Mouse (Mus musculus) liver, embryonic 12.5 days (tissue): Measurements from ENCODE around the gene Pou3f1. TPM values are rescaled to one million over a fixed set of nuclear protein-coding genes. Genes with fewer than 3 reads are reported as not detected.

ENCODE experiments used
- ATAC-seq: fragments of 200-750 bp; cut with Nextera tagmentation; 2 replicates; pipeline ENCODE4 v1.8.0; 2017; ENCODE audit warnings: moderate number of reproducible peaks, mild to moderate bottlenecking, moderate library complexity
- H3K27ac ChIP-seq: fragments of 300-500 bp; sonication (generic); 2 replicates; pipeline ENCODE4 v1.5.1; 2016; ENCODE audit warnings: mild to moderate bottlenecking
- H3K27me3 ChIP-seq: fragments of 300-500 bp; sonication (generic); replicated peaks from 2 replicates; pipeline ENCODE4 v1.6.1; 2016; ENCODE audit warnings: mild to moderate bottlenecking, moderate library complexity
- H3K36me3 ChIP-seq: fragments of 300-500 bp; sonication (generic); 2 replicates; pipeline ENCODE4 v1.6.1; 2016; ENCODE audit warnings: mild to moderate bottlenecking, moderate library complexity
- H3K4me1 ChIP-seq: fragments of 300-500 bp; sonication (generic); 2 replicates; pipeline ENCODE4 v1.6.1; 2016
- H3K4me2 ChIP-seq: fragments of 300-500 bp; sonication (generic); 2 replicates; pipeline ENCODE4 v1.6.1; 2016; ENCODE audit warnings: mild to moderate bottlenecking, moderate library complexity
- H3K4me3 ChIP-seq: fragments of 300-500 bp; sonication (generic); 2 replicates; pipeline ENCODE4 v1.5.1; 2016; ENCODE audit warnings: mild to moderate bottlenecking, moderate library complexity
- H3K9ac ChIP-seq: fragments of 300-500 bp; sonication (generic); 2 replicates; pipeline ENCODE4 v1.6.1; 2016; ENCODE audit warnings: mild to moderate bottlenecking, moderate library complexity
- H3K9me3 ChIP-seq: fragments of 300-500 bp; sonication (generic); replicated peaks from 2 replicates; pipeline ENCODE4 v1.6.1; 2016; ENCODE audit warnings: mild to moderate bottlenecking, moderate library complexity
- WGBS: fragments of 180-500 bp; shearing (Covaris S2); methylation state at CpG from one replicate; pipeline ENCODE4 v1.1.7; 2016; ENCODE audit not compliant: insufficient replicate concordance; 5-methylcytosine and 5-hydroxymethylcytosine counted together
- polyA plus RNA-seq: library from polyadenylated mRNA; unstranded; fragments of >200 nt; fragmentation: Nextera tagmentation; extraction: Ambion mirVana; gene quantifications from 2 replicates; pipeline ENCODE4 v1.2.1, GENCODE M21; 2016

The Pou3f1 gene
- polyA plus RNA-seq, 1 experiment from 2014 or later = 0.02 TPM

DNA sequence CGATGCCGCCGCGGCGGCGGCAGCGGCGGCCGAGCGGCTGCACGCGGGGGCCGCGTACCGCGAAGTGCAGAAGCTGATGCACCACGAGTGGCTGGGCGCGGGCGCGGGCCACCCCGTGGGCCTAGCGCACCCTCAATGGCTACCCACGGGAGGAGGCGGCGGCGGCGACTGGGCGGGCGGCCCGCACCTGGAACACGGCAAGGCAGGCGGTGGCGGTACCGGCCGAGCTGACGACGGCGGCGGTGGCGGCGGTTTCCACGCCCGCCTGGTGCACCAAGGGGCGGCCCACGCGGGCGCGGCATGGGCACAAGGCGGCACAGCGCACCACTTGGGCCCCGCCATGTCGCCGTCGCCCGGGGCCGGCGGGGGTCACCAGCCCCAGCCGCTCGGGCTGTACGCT, 1.2 kb downstream of the Pou3f1 start:
- Histone ChIP-seq H3K4me2 (peak overlapping the region; percentile 83), H3K27ac (no peak overlapping the region), H3K9ac (peak overlapping the region; percentile 14; the same call in 1 of the 2 replicates), H3K4me1 (peaks cover 24% of the 10 kb centered on the region), H3K27me3 (peaks cover 100% of the 10 kb centered on the region), H3K4me3 (peak overlapping the region; percentile 59), H3K36me3 (no peaks in the 10 kb centered on the region), H3K9me3 (no peaks in the 10 kb centered on the region)
- peak; percentile 23 for ATAC-seq
- WGBS = under 1% methylated on average over 55 of the region's 61 CpGs

DNA sequence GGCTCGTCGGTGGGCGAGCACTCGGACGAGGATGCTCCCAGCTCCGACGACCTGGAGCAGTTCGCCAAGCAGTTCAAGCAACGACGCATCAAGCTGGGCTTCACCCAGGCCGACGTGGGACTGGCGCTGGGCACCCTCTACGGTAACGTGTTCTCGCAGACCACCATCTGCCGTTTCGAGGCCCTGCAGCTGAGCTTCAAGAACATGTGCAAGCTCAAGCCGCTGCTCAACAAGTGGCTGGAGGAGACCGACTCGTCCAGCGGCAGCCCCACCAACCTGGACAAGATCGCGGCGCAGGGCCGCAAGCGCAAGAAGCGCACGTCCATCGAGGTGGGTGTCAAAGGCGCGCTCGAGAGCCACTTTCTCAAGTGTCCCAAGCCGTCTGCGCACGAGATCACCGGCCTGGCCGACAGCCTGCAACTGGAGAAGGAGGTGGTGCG, 1.8 kb downstream of the Pou3f1 start:
- no peak overlapping the region for H3K9ac ChIP-seq
- peaks cover 24% of the 10 kb centered on the region for H3K4me1 ChIP-seq
- H3K27ac ChIP-seq = no peak overlapping the region
- H3K27me3 ChIP-seq = peaks cover 100% of the 10 kb centered on the region
- 2% methylated on average over 39 of the region's 39 CpGs for WGBS
- peak overlapping the region; percentile 83 for H3K4me2 ChIP-seq
- ATAC-seq = no peak
- no peaks in the 10 kb centered on the region for H3K36me3 ChIP-seq
- peak overlapping the region; percentile 59 for H3K4me3 ChIP-seq
- no peaks in the 10 kb centered on the region for H3K9me3 ChIP-seq

DNA sequence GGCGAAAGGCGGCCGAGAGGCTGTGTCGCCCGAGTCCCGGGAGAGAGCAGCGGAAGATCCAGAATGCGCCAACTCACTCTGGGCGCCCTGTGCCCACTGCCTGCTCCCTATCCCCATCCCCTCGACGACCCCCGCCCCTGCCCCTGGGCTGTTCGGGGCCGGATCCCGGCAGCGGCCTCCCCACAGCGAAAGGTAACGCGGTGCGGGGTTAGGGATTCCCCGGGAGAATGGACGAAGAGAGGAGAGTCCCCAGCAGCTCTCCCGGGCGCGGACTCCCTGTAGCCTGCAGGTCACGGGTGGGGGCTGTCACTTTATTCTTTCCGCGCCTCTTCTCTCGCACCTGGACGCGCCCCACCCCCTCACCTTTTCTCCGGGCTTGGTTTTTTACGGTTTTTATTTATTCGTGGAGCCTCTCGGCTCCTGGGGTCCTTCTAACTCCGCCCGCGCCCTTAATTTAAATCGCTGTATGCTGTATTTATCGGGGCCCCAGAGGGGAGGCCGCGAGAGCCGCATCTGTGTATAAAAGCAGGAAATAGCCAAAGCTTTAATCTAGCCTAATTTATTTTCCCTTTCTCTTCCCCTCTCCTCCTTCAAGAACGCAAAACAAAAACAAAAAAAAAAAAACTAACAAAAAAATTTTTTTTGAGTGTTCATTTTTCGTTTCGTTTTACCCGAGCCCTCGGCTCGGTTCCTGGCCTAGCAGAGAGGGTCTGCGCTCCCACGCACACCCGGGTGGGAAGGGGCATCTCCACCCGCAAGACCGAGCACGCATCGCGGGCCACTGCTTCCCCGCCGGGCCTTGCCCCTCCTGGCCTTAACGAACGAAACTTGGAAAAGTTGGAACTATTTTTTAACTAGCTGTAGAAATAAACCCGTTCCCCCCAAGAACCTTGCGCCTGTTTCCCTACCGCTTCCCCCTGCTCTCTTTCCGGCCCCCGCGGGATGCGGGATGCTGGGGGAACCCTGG, 2.9 kb downstream of the Pou3f1 start:
- Histone ChIP-seq H3K4me3 (peak overlapping the region; percentile 25), H3K4me2 (peak overlapping the region; percentile 31), H3K9me3 (no peaks in the 10 kb centered on the region), H3K27me3 (peaks cover 100% of the 10 kb centered on the region), H3K4me1 (peaks cover 24% of the 10 kb centered on the region), H3K36me3 (no peaks in the 10 kb centered on the region), H3K27ac (no peak overlapping the region), H3K9ac (no peak overlapping the region)
- no peak for ATAC-seq
- 5% methylated on average over 68 of the region's 68 CpGs for WGBS

DNA sequence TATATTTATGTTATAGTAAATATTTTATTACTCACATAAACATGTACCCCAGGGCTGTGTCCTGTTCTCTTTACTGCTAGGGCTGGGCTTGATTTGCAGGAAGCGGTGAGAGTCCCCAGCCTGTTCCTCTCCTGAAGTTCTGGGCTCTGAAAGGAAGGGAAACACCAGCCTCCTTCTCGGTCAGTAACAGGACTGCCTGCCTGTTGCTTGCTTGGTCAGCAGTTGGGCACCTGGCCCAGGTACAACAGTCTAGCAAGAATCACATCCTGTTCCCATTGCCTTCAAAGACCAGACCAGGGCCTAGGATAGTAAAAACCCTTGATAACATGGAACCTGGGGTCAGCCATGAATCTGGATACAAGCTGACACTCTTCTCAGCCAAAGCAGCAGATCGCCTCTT, 4.0 kb downstream of the Pou3f1 start:
- Histone ChIP-seq H3K4me1 (peaks cover 24% of the 10 kb centered on the region), H3K27ac (no peak overlapping the region), H3K9ac (no peak overlapping the region), H3K27me3 (peaks cover 100% of the 10 kb centered on the region), H3K4me3 (no peak overlapping the region), H3K9me3 (no peaks in the 10 kb centered on the region), H3K36me3 (no peaks in the 10 kb centered on the region), H3K4me2 (no peak overlapping the region)
- no peak for ATAC-seq
- WGBS = 39% methylated on average over 3 of the region's 3 CpGs

DNA sequence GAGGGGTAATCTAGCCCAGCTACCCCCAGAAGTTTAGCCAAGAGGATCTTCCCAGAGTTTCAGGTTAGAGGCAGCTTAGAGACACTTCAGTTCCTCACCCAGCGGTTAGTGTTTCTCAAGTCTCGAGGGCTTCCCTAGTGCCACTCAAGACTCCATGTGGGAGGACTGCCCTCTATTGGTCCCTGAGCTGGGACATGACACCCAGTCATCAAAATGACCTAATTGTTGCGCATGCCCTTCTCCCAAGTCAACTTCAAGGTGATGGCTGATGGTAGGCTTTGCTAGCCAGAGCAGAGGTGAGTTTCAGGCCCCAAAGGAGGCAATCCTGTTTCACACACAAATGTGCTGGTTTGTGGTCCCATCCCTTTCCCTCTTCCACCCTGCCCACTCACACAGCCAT, 6.4 kb downstream of the Pou3f1 start:
- no peaks in the 10 kb centered on the region for H3K9me3 ChIP-seq
- 33% methylated on average over 3 of the region's 3 CpGs for WGBS
- H3K9ac ChIP-seq = no peak overlapping the region
- no peak overlapping the region for H3K4me2 ChIP-seq
- no peaks in the 10 kb centered on the region for H3K36me3 ChIP-seq
- H3K27ac ChIP-seq = no peak overlapping the region
- no peak overlapping the region for H3K4me3 ChIP-seq
- ATAC-seq = no peak
- H3K27me3 ChIP-seq = peaks cover 100% of the 10 kb centered on the region
- peaks cover 8% of the 10 kb centered on the region for H3K4me1 ChIP-seq

DNA sequence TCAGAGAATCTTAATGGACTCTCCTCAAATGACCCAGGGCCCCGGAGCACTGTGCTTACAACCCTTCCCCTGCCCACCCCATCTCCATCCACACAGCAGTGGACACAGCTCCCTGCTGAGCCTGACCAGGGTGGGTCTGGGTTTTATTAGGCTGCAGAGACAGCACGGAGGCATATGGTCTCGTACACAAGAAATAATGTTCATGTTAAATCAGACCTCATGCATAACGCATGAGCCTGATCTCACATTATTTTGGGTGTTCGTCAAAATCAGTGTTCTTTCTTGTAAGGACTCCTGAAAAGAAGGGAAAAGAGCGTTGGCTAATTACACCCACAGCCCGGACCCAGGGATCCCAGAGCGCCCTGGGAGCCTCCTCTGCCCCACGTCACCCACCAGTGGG, 7.6 kb downstream of the Pou3f1 start:
- no peak for ATAC-seq
- Histone ChIP-seq H3K9ac (no peak overlapping the region), H3K4me3 (no peak overlapping the region), H3K4me2 (no peak overlapping the region), H3K4me1 (0 out of 2 replicates have a peak, but pooled peaks cover 3% of the 10 kb centered on the region), H3K27ac (no peak overlapping the region), H3K36me3 (no peaks in the 10 kb centered on the region), H3K9me3 (no peaks in the 10 kb centered on the region), H3K27me3 (peaks cover 100% of the 10 kb centered on the region)
- 70% methylated on average over 9 of the region's 9 CpGs for WGBS

DNA sequence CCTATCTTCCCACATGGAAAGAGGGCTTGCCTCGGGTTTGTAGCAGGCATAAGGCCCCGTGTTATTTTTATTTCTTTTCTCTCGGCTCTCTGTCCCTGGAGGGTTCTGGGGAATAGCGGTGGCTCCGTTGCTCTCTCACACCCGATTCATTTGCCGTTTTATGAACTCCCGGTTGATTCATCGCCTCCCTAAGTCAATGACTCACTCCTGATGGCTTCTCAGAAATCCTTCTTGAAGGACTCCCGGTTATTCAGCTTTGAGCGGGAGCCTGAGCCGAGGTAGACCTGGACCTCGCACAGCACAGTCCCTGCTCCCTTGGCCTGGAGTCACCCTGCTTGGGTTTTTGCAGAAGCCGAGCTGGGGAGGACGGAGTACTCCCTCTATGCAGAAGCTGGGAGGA, 8.0 kb downstream of the Pou3f1 start:
- ATAC-seq = no peak
- H3K36me3 ChIP-seq = no peaks in the 10 kb centered on the region
- H3K4me2 ChIP-seq = no peak overlapping the region
- no peaks in the 10 kb centered on the region for H3K9me3 ChIP-seq
- H3K4me1 ChIP-seq = no peaks in the 10 kb centered on the region
- no peak overlapping the region for H3K4me3 ChIP-seq
- H3K27me3 ChIP-seq = peaks cover 100% of the 10 kb centered on the region
- no peak overlapping the region for H3K9ac ChIP-seq
- H3K27ac ChIP-seq = no peak overlapping the region
- WGBS = 70% methylated on average over 15 of the region's 15 CpGs

DNA sequence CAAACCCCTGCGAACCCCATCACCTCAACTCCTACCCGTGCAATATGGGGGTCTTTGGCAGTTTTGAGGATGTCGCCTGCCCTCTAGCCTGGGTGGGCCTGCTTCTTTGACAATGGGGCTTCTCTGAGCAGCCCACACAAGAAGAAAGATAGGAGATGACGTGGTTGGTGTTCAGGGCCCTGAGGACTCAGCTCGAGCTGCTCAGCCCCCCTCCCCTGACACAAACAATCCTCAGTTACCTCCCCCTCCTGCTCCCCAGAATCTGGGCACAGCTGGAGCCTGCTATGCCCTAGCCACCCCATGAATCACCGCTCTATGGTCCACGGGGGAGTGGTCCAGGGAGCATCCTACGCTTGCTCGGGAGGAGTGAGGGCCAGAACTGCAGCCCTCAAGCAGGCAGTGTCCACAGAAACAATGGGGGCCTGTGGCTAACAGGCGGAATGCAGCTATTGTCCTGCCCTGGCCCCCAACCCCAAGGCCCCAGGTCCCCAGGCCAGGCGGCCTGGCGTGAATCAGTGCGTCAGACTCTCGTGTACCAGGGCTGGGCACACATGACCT, 10.9 kb downstream of the Pou3f1 start:
- H3K4me1 ChIP-seq = no peaks in the 10 kb centered on the region; the same call in 1 of the 2 replicates
- no peaks in the 10 kb centered on the region for H3K36me3 ChIP-seq
- H3K4me2 ChIP-seq = no peak overlapping the region
- ATAC-seq = no peak
- H3K27ac ChIP-seq = no peak overlapping the region
- no peaks in the 10 kb centered on the region for H3K9me3 ChIP-seq
- 35% methylated on average over 14 of the region's 14 CpGs for WGBS
- H3K27me3 ChIP-seq = peaks cover 98% of the 10 kb centered on the region
- no peak overlapping the region for H3K4me3 ChIP-seq
- H3K9ac ChIP-seq = no peak overlapping the region

DNA sequence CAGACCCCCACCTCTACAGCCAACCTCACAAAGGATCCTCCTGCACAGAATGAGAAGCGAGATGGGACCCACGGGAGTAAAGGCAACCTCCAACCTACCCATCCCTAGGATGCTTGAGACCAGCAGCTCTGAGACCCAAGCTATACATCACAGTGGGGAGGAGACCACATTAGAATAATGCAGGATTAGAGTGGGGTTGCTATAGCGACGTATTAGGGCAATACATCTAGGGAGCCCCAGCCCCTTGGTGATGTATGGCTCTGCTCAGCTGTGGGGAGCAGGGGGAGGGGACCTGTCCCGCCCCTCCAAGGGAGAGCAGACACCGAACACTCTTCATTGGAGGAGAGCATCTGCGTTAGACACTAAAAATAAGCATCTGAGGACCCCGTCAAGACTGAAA, 11.5 kb downstream of the Pou3f1 start:
- Histone ChIP-seq H3K9ac (no peak overlapping the region), H3K4me1 (no peaks in the 10 kb centered on the region; the same call in 1 of the 2 replicates), H3K27me3 (peaks cover 98% of the 10 kb centered on the region), H3K9me3 (no peaks in the 10 kb centered on the region), H3K36me3 (no peaks in the 10 kb centered on the region), H3K27ac (no peak overlapping the region), H3K4me2 (no peak overlapping the region), H3K4me3 (no peak overlapping the region)
- WGBS = 18% methylated on average over 8 of the region's 8 CpGs
- ATAC-seq = peak; percentile 11; the same call in 1 of the 2 replicates

DNA sequence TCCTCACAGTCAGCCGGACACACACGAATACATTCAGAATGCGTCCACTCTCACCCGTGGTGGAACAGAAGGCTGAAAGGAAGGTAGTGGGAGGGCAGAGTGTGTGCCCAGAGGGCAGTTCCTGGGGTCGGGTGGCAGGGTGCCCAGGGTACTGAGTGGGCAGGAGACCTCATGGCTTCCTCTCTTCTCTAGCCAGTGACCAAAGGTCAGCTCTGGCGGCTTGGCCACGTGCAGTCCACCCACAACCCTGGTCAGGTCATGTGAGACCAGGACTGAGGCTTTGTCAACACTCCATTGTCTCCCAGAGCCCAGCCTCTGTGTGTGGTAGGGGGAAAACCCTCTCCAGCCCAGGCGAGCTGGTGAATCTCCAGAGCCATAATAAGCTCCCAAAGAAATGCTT, 13.6 kb downstream of the Pou3f1 start:
- Histone ChIP-seq H3K4me2 (no peak overlapping the region), H3K4me3 (no peak overlapping the region), H3K36me3 (no peaks in the 10 kb centered on the region), H3K27ac (no peak overlapping the region), H3K9ac (no peak overlapping the region), H3K9me3 (no peaks in the 10 kb centered on the region), H3K27me3 (peaks cover 94% of the 10 kb centered on the region), H3K4me1 (no peaks in the 10 kb centered on the region; the same call in 1 of the 2 replicates)
- ATAC-seq = no peak
- WGBS = 56% methylated on average over 8 of the region's 8 CpGs

DNA sequence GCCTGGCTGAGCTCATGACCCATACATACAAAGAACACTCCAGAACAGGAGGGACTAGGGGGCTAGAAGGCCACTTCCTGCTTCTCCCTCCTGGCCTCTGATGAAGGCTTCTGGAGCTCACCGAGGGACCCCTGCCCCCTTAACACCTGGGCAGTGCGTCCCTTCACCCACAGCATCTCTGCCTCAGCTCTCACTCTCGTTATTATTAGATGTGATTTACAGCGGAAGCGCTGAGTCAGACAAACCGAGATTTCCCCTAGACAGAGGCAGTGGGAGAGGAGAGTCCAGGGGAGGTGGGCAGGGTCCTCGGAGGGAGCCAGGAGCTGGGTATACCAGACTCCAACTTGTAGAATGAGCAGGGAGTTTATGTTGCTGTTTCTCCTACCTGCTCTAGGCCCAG, 15.0 kb downstream of the Pou3f1 start:
- no peak for ATAC-seq
- Histone ChIP-seq H3K9me3 (no peaks in the 10 kb centered on the region), H3K4me3 (no peak overlapping the region), H3K27ac (no peak overlapping the region), H3K4me1 (no peaks in the 10 kb centered on the region; the same call in 1 of the 2 replicates), H3K9ac (no peak overlapping the region), H3K4me2 (no peak overlapping the region), H3K27me3 (peaks cover 80% of the 10 kb centered on the region), H3K36me3 (peaks cover 6% of the 10 kb centered on the region; the same call in 1 of the 2 replicates)
- WGBS = 17% methylated on average over 7 of the region's 7 CpGs
